Comparison of ENCODE assay signal across 10 mouse cellular contexts in the genomic region with DNA sequence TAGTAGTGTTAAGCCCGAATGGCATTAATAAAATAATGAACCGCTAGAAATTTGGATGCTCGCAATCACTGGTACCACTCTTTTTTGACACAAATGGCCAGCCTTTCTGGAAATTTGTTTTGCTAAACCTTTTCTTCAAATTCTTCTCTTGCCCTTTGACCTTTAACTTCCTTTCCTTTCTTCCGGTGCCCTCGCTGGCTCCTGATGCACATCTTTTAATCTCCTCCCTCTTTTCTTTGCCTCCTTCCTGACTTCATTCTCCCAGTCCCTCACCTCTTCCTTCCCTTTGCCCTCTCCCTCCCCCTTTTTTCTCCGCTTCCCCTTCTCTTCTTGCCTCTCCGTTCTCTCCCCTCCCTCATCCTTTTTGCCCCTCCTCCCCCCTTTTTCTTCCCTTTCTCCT.
DNase-seq lines count a peak whose midpoint lies in the region; ATAC-seq and TF ChIP-seq lines count a peak whose summit lies in the region.
"Had no signal": no experiment of that assay in that cellular context is flagged by ENCODE, and none has a peak within 500 bp of the region (broad histone marks: within the 10 kb centered on the region; RNA-seq: fewer than 3 reads in every experiment).

No protein-coding gene starts in this region.

- H3K4me1 ChIP-seq in liver, embryonic 12.5 days: 0 out of 2 replicates have a peak, but pooled peaks cover 2% of the 10 kb centered on the region
- peaks cover 61% of the 10 kb centered on the region for H3K4me1 ChIP-seq in forebrain, embryonic 10.5 days
- 0 out of 2 replicates have a peak, but pooled peaks cover 4% of the 10 kb centered on the region for H3K4me1 ChIP-seq in hindbrain, postnatal 0 days (ENCODE audit: insufficient read depth, low read length)
- H3K4me1 ChIP-seq in neural tube, embryonic 13.5 days (replicated peaks): peaks cover 39% of the 10 kb centered on the region

- DNase-seq in liver (no peak), adipocyte (ENCODE audit: low spot score) (no peak)
- DNase-seq in forebrain, embryonic 10.5 days (ENCODE audit: extremely low spot score, low spot score): no peak
- DNase-seq in hindbrain, postnatal 0 days (ENCODE audit: low spot score): no peak
- DNase-seq in layer of hippocampus, adult 8-10 months (ENCODE audit: low spot score in 2 of 2): no peak
- DNase-seq: lung, postnatal 4 days had no signal

- no peaks in the 10 kb centered on the region for H3K36me3 ChIP-seq in liver, embryonic 12.5 days
- H3K36me3 ChIP-seq in forebrain, embryonic 10.5 days (replicated peaks): no peaks in the 10 kb centered on the region
- H3K36me3 ChIP-seq in hindbrain, postnatal 0 days (ENCODE audit: insufficient read depth, low read length): no peaks in the 10 kb centered on the region
- no peaks in the 10 kb centered on the region for H3K36me3 ChIP-seq in neural tube, embryonic 13.5 days

- H3K4me3 ChIP-seq in liver, embryonic 12.5 days: no peak overlapping the region
- peak overlapping the region; percentile 46 for H3K4me3 ChIP-seq in forebrain, embryonic 10.5 days
- peak overlapping the region; percentile 23 for H3K4me3 ChIP-seq in hindbrain, postnatal 0 days (ENCODE audit: low read length)
- peak overlapping the region; percentile 22 for H3K4me3 ChIP-seq in neural tube, embryonic 13.5 days

- no peaks in the 10 kb centered on the region for H3K9me3 ChIP-seq in liver, embryonic 12.5 days (replicated peaks)
- H3K9me3 ChIP-seq in forebrain, embryonic 10.5 days: no peaks in the 10 kb centered on the region
- H3K9me3 ChIP-seq in hindbrain, postnatal 0 days (ENCODE audit: low read length): no peaks in the 10 kb centered on the region
- H3K9me3 ChIP-seq in neural tube, embryonic 13.5 days: no peaks in the 10 kb centered on the region

- H3K27ac ChIP-seq in liver, embryonic 12.5 days: no peak overlapping the region
- peak overlapping the region; percentile 85 for H3K27ac ChIP-seq in forebrain, embryonic 10.5 days
- H3K27ac ChIP-seq in hindbrain, postnatal 0 days: no peak overlapping the region
- H3K27ac ChIP-seq in neural tube, embryonic 13.5 days (replicated peaks): no peak overlapping the region; the same call in 1 of the 2 replicates

- peak overlapping the region; percentile 39 for H3K4me2 ChIP-seq in liver, embryonic 12.5 days
- H3K4me2 ChIP-seq in hindbrain, postnatal 0 days (ENCODE audit: low read depth, low read length): peak overlapping the region; percentile 58
- peak overlapping the region; percentile 57 for H3K4me2 ChIP-seq in neural tube, embryonic 13.5 days

- WGBS in liver, embryonic 12.5 days (ENCODE audit: insufficient replicate concordance): 13% methylated on average over 7 of the region's 7 CpGs
- WGBS in forebrain, embryonic 10.5 days: 10% methylated on average over 7 of the region's 7 CpGs
- WGBS in hindbrain, postnatal 0 days: 23% methylated on average over 7 of the region's 7 CpGs
- WGBS in neural tube, embryonic 13.5 days: 22% methylated on average over 7 of the region's 7 CpGs

- ATAC-seq in liver, embryonic 12.5 days: no peak
- no peak for ATAC-seq in hindbrain, postnatal 0 days
- ATAC-seq in neural tube, embryonic 13.5 days (ENCODE audit: low read depth): no peak
- no peak for ATAC-seq in megakaryocyte-erythroid progenitor cell, adult 5-6 weeks (replicated peaks; ENCODE audit: low FRiP score, low TSS enrichment, poor library complexity, severe bottlenecking)
- ATAC-seq: Patski had no signal

- H3K27me3 ChIP-seq in liver, embryonic 12.5 days (replicated peaks): peaks cover 13% of the 10 kb centered on the region; the same call in 1 of the 2 replicates
- H3K27me3 ChIP-seq in forebrain, embryonic 10.5 days (ENCODE audit: poor library complexity, severe bottlenecking): peaks cover 6% of the 10 kb centered on the region; the same call in 1 of the 2 replicates
- H3K27me3 ChIP-seq in hindbrain, postnatal 0 days (ENCODE audit: insufficient read depth, low read length): no peaks in the 10 kb centered on the region; the same call in 1 of the 2 replicates
- no peaks in the 10 kb centered on the region for H3K27me3 ChIP-seq in neural tube, embryonic 13.5 days

- H3K9ac ChIP-seq in liver, embryonic 12.5 days: no peak overlapping the region
- H3K9ac ChIP-seq in hindbrain, postnatal 0 days (replicated peaks; ENCODE audit: low read length): no peak overlapping the region
- peak overlapping the region; percentile 59; the same call in 1 of the 2 replicates for H3K9ac ChIP-seq in neural tube, embryonic 13.5 days

- no peak for TF ChIP-seq CTCF in hindbrain, postnatal 0 days (IDR thresholded peaks at IDR 0.05; ENCODE audit: low read depth)
